Mouse (Mus musculus) megakaryocyte, embryonic 14.5 days (primary cell): ENCODE results near the gene Gm43720. TPM values are rescaled to one million over a fixed set of nuclear protein-coding genes. Genes with fewer than 3 reads are reported as not detected.

Experiments
- H3K27me3 ChIP-seq: replicated peaks from 2 replicates; pipeline ENCODE3; 2012; ENCODE audit warnings: inconsistent platforms
- H3K36me3 ChIP-seq: replicated peaks from 2 replicates; pipeline ENCODE3; 2012; ENCODE audit warnings: low read length, inconsistent platforms, mixed read lengths
- H3K4me1 ChIP-seq: 2 replicates; pipeline ENCODE4 v1.6.1; 2012; ENCODE audit warnings: inconsistent platforms
- H3K4me3 ChIP-seq: replicated peaks from 2 replicates; pipeline ENCODE3; 2012; ENCODE audit warnings: moderate library complexity, mild to moderate bottlenecking, inconsistent platforms
- H3K9me3 ChIP-seq: 2 replicates; pipeline ENCODE4 v1.6.1; 2012; ENCODE audit warnings: inconsistent platforms
- FLI1 ChIP-seq: IDR thresholded peaks from 2 replicates; pipeline ENCODE4 v1.6.1; 2012; ENCODE audit warnings: low read length, inconsistent platforms, mixed read lengths
- GATA1 ChIP-seq: IDR thresholded peaks from 3 replicates; pipeline ENCODE4 v1.6.1; 2012; ENCODE audit warnings: mixed read lengths, low read length, inconsistent platforms, borderline replicate concordance
- polyA plus RNA-seq: library from polyadenylated mRNA; stranded (reverse); fragments of >175 nt; gene quantifications from 2 replicates; pipeline ENCODE4 v1.2.3, GENCODE M21; 2012; ENCODE audit warnings: low replicate concordance; ENCODE audit not compliant: insufficient read depth

Gm43720 gene
- polyA plus RNA-seq, 1 experiment: not detected

DNA sequence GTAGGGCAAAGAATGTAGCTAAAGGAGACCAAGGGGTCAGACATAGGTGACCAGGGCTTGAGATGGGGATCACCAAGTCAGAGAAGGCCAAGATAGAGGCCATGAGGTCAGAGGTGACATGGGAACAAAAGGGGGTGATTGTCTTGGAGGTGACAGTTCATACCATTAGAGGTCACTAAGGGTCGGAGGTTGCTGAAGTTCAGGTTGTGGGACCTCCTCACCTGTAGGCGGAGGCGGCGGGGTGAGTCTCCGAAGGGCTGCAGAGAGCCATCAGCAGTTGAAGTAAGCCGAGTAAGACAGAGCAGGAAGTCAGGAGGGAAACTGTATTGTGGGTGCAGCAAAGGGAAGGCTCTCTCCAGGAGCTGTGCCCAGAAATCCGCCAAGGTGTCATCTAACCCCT is 1.8 kb downstream of the Gm43720 start:
- TF ChIP-seq FLI1 (no peak), GATA1 (no peak)
- Histone ChIP-seq H3K9me3 (peaks cover 10% of the 10 kb centered on the region), H3K27me3 (peaks cover 40% of the 10 kb centered on the region), H3K4me1 (peaks cover 74% of the 10 kb centered on the region), H3K4me3 (no peak overlapping the region), H3K36me3 (no peaks in the 10 kb centered on the region)

DNA sequence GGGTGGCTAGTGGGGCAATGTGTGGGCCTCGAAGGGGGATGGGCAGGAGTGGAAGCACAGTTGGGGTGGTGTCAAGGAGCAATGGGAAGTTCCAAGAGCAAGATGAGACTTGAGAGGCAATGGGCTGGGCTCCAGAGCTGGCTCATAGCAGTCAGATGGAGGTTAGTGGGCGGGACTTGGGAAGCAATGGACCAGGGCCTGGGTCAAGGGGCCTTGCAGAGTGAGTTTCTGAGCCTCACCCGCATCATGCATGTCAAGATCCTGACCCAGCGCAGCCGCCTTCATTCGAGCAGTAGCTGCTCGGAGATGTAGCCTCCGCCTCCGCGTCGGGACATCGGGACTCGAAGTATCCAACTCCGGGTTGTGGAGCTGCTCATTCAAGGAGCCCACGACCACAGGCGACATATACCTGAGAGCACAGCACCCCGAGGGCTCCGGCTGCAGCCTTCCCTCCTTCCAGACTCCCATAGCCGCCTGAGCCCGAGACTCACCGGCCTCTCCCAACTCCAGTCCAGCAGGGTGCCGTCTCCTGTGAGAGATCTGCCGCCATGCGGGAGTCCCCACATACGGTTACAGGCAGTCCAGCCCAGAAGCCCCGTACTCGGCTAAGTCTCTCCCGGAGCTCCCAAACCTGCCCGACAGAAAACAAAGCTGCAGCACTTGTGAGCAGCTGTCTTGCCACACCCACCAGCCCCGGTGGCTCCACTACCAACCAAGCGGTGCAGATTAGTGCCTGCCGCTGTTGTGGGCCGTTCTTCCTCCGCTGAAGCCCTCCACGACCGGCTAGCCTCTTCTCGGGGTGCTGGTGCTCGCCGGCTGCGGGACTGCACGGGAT is 4.3 kb downstream of the Gm43720 start:
- no peaks in the 10 kb centered on the region for H3K36me3 ChIP-seq
- H3K27me3 ChIP-seq: peaks cover 56% of the 10 kb centered on the region
- TF ChIP-seq FLI1: no peak
- TF ChIP-seq GATA1: no peak
- H3K4me3 ChIP-seq: no peak overlapping the region
- H3K4me1 ChIP-seq: peaks cover 80% of the 10 kb centered on the region
- H3K9me3 ChIP-seq: peaks cover 5% of the 10 kb centered on the region

DNA sequence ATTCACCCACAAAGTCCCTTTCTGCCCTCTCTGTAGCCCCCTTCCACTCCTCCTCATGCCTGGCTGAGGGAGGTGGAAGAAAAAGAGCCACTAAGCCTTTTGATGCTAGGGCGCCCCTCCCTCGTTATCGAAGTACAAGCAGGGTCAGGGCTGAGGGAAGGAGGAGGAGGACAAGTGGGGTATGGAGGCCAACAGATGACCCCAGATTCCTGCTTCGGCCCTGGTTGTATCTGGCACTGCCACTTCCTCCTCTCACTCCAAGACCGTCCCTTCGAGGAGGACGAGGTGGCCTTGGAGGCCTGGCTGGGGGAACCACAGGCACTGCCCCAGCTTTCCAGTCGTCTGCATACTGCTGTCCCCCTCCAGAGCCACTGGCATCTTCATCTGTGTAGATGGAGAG is 5.6 kb downstream of the Gm43720 start:
- Histone ChIP-seq H3K9me3 (no peaks in the 10 kb centered on the region), H3K27me3 (peaks cover 50% of the 10 kb centered on the region), H3K36me3 (no peaks in the 10 kb centered on the region), H3K4me1 (peaks cover 67% of the 10 kb centered on the region), H3K4me3 (no peak overlapping the region)
- TF ChIP-seq FLI1 (no peak), GATA1 (no peak)

DNA sequence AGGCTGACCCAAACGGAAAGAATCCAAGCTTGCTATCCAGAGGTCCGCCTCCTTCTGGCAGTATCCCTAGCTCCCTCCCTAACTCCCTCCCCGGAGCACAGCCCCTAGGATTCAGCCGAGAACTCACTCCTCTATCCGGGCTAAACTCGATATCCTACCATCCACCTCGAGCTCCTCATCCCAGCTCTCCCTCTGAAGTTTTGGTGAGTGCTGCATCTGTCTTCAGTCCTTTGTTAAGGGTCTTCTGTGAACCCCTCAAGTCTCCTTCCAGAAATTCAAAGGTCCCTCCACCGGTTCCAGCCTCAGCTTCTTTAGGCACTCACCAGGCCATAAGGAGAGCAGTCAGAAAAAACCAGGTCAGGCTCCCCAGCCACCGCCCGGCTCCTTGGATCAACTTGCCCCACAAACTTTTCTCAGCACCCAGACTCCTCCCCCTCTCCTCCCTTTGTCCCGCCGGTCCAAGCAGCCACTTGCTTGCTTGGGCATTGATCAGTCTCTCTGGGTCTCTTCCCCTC is 7.3 kb downstream of the Gm43720 start, which contains the start of gene Gal3st4:
TSS of gene Gal3st4 (minus strand) at position 432 of the 515 bp plus-strand sequence.
- H3K36me3 ChIP-seq: no peaks in the 10 kb centered on the region
- H3K9me3 ChIP-seq: no peaks in the 10 kb centered on the region
- peaks cover 50% of the 10 kb centered on the region for H3K4me1 ChIP-seq
- H3K4me3 ChIP-seq: no peak within 1 kb of the TSS
- no peak for TF ChIP-seq GATA1
- no peak for TF ChIP-seq FLI1
- peaks cover 42% of the 10 kb centered on the region for H3K27me3 ChIP-seq

DNA sequence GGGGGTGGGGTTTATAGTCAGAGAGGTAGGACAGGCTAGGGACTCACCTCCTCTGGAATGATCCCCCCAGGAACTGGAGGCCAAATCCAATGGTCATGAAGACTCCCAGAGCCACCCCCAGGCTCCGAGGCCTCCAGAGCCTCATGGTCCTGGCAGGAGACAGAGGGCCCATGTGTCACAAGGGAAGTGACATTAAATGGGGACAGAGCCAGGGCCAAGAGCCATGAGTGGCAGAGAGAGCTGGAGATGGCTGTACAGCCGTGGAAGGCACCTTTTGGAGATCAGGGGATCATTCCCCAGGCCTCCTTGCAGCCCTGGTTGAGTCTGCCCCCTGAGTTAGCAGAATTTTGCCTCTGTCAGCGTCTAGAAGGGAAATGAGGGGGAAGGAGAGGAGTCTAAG is 8.5 kb downstream of the Gm43720 start:
- H3K36me3 ChIP-seq: peaks cover 4% of the 10 kb centered on the region
- peaks cover 42% of the 10 kb centered on the region for H3K27me3 ChIP-seq
- H3K9me3 ChIP-seq: no peaks in the 10 kb centered on the region
- TF ChIP-seq GATA1: no peak
- TF ChIP-seq FLI1: no peak
- peaks cover 38% of the 10 kb centered on the region for H3K4me1 ChIP-seq
- H3K4me3 ChIP-seq: no peak overlapping the region

DNA sequence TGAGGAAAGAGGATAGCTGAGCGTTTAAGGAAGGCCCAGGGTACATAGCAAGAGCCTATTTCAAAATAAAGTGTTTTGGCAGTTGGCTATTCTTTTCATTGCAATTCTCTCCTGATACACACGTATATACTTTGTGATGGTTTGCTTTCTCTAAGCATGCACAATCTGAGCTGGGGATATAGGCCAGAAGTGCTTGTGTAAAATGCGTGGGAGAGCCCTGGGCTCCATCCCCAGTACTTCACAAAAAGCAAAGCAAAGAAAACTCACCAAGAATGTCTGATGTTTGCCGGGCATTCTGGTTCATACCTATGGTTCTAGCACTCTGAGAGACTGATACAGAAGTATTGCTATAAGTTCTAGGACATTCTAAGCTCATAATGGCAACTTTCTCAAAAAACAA is 10.8 kb downstream of the Gm43720 start:
- TF ChIP-seq FLI1: no peak
- peaks cover 14% of the 10 kb centered on the region for H3K36me3 ChIP-seq
- no peak overlapping the region for H3K4me3 ChIP-seq
- H3K27me3 ChIP-seq: peaks cover 34% of the 10 kb centered on the region
- H3K4me1 ChIP-seq: peaks cover 30% of the 10 kb centered on the region
- no peaks in the 10 kb centered on the region for H3K9me3 ChIP-seq

DNA sequence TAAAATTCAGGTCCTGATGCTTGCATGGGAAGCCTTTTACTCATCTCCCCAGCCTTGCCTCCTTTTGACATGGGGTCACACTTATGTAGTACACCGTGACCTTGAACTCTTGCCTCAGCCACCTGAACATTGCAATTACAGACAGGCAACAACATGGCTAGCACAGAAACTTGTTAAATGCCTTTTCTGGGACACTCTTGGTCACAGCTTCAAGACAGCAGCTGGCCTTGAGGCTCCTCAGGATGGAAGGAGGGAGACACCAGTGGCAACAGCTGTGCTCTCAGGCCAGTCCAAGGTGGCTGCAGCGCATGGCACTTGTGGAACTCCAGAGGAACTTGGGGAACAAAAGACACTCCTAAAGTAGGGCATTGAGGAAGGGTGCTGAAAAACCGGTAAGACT is 12.6 kb downstream of the Gm43720 start:
- peaks cover 41% of the 10 kb centered on the region for H3K4me1 ChIP-seq
- peaks cover 20% of the 10 kb centered on the region for H3K36me3 ChIP-seq
- H3K4me3 ChIP-seq: no peak overlapping the region
- TF ChIP-seq GATA1: no peak
- no peak for TF ChIP-seq FLI1
- H3K27me3 ChIP-seq: peaks cover 21% of the 10 kb centered on the region
- H3K9me3 ChIP-seq: no peaks in the 10 kb centered on the region

DNA sequence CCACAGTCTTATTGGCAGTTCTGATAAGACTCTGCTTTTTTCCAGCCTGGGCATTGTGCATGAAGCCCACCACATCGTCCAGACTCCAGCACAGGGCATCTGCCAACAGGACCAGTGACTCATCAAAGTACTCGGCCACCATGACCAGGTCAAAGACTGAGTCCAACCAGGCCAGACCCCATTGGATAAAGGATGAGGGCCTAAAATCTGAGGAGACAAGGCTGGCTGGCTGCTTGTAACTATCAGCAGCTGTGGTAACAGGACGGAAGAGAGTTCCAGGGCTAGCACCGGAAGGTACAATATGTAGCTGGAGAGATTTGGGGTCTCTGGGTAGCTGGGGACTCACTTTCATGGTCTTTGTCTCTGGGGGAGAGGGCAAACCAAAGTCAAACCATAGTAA is 14.0 kb downstream of the Gm43720 start:
- Histone ChIP-seq H3K4me3 (no peak overlapping the region), H3K27me3 (peaks cover 9% of the 10 kb centered on the region), H3K4me1 (peaks cover 44% of the 10 kb centered on the region), H3K9me3 (no peaks in the 10 kb centered on the region), H3K36me3 (peaks cover 34% of the 10 kb centered on the region)
- no peak for TF ChIP-seq GATA1
- TF ChIP-seq FLI1: no peak

DNA sequence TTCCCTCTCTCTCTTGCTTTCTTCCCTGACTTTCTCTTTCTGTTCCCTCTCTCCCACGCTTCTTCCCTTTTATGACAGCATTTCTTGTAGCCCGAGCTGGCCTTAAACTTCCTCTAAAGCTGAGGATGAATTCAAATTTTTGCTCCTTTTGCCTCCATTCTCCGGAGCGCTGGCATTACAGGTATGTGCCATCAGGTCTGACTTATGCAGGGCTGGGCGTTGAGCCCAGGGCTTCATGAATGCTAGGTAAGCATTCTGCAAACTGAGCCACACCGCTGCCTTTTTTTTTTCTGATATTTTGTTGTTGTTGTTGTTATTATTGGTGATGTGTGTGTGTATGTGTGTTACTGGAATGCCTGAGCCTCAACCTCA is 15.6 kb downstream of the Gm43720 start:
- H3K27me3 ChIP-seq: no peaks in the 10 kb centered on the region
- peaks cover 58% of the 10 kb centered on the region for H3K4me1 ChIP-seq
- H3K9me3 ChIP-seq: no peaks in the 10 kb centered on the region
- H3K4me3 ChIP-seq: peak overlapping the region; percentile 95
- peaks cover 49% of the 10 kb centered on the region for H3K36me3 ChIP-seq
- TF ChIP-seq FLI1 (no peak), GATA1 (no peak)

DNA sequence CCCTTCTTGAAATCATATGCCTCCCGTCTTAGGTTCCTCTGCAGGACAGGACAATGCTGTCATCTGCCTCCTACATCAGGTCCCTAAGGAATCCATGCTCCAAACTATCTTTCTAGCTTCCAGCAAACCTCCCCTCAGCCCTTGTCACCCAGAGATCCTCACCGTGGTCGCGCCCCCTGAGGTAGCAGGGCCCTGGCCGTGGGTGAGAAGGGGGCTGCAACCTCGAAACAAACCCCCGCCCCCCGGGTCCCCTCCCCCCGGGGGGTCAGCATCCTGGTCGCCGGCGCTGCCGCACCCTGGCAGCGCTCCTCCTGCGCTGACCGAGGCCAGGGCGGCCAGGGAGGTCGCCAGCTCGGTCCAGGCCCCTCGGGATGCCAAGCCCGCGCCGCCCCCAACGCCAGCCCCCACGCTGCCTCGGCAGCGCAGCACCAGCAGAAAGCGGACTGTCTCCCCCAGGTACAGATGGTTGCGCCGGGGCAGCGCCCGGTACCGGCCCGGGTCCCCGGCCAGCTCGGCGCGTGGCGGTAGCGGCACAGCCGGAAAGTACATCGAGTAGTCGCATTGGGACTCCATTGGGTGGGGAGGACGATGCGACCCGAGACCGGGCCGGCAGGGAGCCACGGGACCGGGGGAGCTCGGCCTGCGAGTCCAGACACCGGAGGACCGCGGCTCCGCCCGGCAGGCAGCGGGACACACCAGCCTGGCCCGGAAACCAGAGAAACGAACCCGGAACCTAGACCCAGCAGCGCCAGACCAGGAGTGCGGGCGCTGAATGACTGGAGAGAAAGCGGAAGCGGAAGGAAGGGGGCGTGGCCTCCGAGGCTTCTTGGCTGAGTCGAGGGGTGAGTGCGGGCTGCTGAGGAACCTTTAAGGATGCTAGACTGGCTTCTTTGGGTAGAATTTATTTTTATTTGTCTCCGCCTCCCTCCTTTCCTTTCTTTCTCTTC is 16.2 kb downstream of the Gm43720 start, which contains the start of gene BC037034:
TSS of gene BC037034 (minus strand) at position 774 of the 947 bp plus-strand sequence.
- Histone ChIP-seq H3K27me3 (no peaks in the 10 kb centered on the region), H3K4me3 (peak within 1 kb of the TSS; percentile 95), H3K4me1 (peaks cover 65% of the 10 kb centered on the region), H3K9me3 (no peaks in the 10 kb centered on the region), H3K36me3 (peaks cover 56% of the 10 kb centered on the region)
- TF ChIP-seq FLI1: no peak
- TF ChIP-seq GATA1: no peak
